Mouse (Mus musculus) adrenal gland, postnatal 4 days (tissue): Measurements from ENCODE around the gene Ruvbl2. TPM values are rescaled to one million over a fixed set of nuclear protein-coding genes. Genes with fewer than 3 reads are reported as not detected.
A peak's percentile ranks its signal among the peaks of the same experiment; 100 is the strongest.

ENCODE experiments used
- DNase-seq, 2 experiments: peaks; one replicate each; pipeline ENCODE4 v3.0.0; 2021 to 2022; ENCODE audit warnings: low spot score in 2 of 2, mixed read lengths in 2 of 2
- total RNA-seq, 2 experiments: library from RNA; stranded (reverse); gene quantifications; 2 replicates each; pipeline ENCODE4 v1.2.3; 2021

Ruvbl2 gene
- total RNA-seq, 2 experiments from 2014 or later = 56.5 to 65.0 TPM

DNA sequence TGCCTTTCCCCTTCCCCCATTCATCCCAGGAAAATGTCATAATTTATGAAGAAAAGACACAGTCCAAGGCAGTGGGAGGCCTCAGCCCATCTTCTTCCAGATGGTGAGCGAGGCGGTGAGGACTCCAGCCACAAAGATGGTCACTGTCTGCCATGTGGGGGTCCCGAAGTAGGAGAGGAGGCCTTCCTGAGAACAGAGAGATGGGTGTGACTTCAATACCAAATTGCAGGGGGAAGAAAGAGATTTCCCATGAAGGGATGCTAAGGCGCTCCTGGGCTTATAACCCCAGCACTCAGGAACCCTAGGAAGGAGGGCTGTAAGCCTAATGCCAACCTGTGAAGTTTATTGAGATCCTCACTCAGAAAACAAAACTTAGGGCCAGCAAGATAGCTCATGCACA, 23.9 kb upstream of the Ruvbl2 start:
- DNase-seq = no peak

DNA sequence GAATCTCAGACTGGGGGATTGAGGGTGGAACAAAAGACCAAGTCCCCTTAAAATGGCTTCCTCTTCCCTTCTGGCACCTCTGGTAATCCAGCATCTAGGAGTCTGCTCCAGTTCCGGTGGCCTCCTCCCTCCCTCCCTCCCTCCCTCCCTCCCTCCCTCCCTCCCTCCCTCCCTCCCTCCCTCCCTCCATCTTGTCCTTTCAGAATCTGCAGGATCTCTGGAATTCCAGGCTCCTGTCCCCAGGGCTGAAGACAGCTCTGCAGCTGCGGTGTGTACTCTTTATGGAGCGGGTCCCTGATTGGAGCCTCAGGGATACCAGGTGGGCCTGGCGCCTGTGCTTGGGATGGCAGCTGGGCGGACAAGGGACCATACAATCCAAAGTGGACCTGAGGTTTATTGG, 23.4 kb upstream of the Ruvbl2 start:
- no peak for DNase-seq

DNA sequence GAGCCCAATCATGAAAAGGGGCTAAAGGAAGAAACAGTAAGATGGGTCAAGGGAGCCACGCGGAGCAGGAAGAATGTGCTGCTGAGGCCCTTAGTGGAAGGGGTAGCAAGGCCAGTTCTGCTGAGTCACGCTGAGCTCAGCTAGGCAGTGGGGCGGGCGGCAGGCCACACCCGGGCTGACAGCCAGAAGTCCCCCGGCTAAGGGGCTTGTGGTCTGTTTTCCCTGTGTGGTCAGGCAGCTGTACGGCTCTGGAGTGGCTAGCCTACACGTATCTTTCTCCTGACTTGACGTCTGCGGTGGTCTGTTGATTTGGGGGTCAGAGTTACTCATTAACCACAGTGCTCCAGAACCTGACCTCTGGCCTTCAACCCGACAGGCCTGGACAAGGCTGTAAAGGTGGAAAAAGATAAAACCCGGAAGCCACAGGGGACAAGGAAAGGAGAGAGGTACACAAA, 23.0 kb upstream of the Ruvbl2 start:
- DNase-seq = no peak

DNA sequence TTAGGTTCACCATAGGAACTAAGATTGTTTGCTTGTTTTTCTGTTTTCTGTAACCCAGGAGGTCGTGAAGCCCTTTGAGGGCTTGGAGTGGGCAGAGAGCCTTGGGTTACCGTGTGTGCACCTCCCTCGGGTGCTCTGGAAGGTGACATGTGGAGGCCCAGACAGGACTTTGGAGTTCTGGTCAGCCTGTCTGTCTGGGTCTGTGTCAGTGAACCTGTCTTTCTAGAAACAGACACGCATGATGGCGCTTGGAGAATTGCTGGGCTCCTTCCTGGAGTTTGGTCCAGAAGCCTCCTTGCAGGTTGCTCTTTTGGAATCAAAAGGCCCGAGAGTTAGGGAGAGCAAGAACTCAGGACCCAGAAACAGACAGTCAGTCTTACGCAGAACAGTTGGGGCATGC, 22.5 kb upstream of the Ruvbl2 start:
- DNase-seq = no peak

DNA sequence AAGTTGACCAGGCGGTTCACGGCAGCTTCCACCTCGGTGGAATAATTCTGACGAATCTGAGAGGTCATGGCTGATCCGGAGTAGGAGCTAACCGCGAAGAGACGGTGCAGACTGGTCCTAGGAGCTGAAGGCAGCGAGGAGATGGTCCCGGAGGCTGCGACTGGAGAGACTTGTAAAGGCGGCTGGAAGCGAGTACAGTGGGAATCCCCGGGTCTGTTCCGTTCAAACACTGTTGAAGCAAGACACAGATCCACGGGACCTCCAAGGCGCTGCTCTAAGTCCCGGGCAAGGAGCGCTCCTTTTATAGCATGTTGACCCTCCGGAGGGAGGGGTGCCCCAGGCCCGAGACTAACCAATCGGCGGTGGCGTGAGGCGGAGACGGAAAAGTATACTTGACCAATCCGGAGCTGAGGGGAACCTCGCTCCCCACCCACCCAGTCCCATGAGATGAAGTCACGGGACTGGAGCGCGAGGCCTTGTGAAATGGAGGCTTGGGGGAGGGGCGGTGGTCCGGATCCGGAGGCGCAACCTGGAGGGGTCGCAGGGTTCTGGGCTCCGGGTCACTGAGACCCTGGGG, 21.8 kb upstream of the Ruvbl2 start, which contains the start of gene Ftl1:
Gene Ftl1, minus strand, starts transcription at position 321 of the 577 bp plus-strand sequence.
- peak; percentile 81 to 96 for DNase-seq

DNA sequence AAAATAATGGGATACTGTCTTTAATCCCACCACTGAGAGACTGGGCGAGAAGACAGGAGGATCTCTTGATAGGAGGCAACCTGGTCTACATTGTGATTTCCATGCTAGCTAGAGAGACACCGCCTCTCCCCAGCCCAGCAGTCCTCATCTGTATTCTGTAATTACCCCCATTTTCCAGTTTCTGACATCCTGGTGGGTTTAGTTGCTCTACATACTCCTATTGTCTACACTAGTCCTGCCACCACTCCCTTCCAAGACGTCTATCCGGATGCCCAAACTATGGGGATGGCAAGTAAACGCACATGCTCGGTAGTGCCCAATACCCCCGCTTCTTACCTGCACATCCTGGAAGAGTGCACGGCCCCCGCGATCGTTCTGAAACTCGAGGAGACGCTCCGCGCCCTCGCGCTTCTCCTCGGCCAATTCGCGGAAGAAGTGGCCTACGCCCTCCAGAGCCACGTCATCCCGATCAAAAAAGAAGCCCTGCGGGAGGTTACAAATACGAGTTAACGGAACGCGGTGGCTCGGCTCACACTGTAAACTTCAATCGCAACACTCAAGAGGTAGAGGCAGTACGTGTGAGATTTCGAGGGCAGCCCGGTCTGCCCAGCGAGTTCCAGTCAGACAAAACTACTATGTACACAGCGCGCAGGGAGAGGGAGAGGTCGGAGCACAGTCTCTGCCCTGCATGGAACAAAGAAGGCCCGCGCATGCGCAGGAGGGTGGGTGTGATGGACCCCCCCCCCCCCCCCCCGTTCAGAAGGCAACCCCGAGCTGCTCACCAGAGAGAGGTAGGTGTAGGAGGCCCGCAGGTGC, 21.1 kb upstream of the Ruvbl2 start:
- peak; percentile 56 to 72 for DNase-seq

DNA sequence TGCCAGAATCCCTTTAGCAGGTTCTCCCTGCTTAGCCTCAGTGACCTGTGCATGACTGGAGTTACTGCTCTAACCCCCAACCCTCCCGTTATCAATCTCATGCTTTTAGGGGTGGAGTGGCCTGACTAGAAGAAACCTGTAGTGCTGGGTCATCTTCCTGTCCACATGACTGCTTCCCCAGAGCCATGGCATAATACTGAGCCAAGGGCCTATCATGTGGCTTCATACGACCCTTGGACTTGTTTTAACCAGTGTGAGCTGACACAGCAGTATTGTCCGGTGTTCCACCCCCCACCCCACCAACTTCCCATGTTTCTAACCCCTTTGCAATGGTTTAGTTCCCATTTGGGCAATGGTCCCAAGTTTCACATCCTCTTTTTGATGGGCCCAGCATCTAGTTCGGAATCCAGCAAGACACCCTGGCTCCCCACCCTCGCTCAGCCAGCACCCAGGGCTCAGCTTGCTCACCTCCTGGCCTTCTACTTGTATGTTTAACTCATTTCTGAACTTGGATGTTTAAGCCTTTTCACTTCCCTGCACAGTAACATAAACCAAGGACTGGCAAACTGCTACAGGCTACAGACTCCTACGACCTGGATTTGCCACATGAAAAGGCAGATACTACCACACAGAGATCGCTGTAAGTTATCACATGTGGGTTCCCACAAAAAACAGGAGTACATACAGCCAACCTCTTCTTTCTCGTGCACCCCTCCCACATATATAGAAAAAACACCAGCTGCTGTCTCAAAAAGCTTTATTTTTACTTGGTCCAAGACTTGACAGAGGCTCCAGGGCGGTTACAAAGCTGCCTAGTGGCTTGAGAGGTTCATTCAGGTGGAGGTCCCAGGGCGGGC, 19.5 kb upstream of the Ruvbl2 start:
- no peak for DNase-seq

DNA sequence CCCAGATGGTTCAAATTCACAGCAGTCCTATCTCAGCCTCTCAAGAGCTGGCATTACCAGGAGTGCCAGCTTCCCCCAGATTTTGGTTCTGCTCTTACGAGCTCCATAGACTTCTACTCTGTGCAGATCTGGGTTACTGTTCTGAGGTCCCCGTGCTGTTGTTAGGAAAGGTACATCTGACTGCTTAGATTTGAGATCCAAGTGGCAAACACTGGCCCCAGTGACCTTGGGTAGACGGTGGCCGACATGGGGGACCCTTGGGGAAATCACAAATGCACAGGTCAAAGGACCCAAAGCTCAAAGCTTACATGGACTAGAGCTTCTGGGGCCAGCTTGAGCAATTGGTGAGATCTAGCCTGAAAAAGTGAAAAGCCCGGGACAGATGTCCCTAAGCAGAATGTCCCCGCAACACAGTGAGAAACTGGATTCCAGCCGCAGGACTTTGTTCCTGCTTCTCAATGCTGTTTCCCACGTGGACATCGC, 18.9 kb upstream of the Ruvbl2 start:
- DNase-seq = no peak

DNA sequence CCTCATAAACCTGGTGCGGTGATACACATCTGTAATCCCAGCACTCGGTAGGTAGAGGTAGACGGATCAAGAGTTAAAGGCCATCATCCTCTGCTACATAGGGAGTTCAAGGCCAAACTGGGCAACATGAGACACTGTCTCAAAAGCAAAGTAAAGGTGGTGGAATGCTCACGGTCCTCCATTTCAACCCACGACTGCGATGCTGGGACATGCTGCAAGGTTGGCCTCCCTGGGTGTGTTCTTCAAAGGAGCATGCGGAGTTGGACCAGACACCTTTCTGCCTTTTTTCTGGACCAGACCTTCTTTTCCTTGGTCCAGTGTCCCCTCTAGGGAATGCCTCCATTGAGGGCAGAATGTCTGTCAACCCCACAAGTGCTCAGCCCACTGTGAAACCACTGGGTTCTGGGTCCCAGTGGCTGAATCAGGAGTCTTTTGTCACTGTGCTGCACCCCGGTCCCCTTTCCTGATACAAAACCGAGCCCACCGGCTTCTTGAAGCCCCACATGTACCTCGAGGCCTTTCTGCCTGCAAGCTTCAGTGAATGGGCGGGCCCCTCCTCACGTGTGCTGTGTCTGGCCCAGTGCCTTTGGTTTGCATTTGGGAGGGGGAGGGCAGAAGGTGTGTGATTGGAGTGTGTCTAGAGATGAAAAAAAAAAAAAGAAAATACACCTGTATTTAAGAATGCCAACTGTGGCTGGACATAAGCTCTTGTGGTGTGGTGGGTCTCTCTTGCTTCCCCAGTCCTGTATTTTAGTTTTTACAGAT, 18.2 kb upstream of the Ruvbl2 start:
- no peak for DNase-seq

DNA sequence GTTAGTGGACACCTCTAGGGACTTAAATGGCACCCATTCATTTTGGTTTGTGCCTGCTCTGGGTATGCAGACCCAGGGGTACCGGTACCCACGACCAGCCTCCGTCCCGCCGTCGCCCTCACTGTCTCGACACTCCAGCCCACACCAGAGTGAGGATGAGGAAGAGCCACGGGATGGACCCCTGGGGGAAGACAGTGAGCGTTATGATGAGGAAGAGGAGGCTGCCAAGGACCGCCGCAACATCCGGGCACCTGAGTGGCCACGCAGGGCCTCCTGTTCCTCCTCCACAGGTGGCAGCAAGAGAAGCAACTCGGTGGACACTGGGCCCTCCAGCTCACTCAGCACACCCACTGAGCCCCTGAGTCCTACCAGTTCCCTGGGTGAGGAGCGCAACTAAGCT, 17.1 kb upstream of the Ruvbl2 start:
- no peak for DNase-seq

DNA sequence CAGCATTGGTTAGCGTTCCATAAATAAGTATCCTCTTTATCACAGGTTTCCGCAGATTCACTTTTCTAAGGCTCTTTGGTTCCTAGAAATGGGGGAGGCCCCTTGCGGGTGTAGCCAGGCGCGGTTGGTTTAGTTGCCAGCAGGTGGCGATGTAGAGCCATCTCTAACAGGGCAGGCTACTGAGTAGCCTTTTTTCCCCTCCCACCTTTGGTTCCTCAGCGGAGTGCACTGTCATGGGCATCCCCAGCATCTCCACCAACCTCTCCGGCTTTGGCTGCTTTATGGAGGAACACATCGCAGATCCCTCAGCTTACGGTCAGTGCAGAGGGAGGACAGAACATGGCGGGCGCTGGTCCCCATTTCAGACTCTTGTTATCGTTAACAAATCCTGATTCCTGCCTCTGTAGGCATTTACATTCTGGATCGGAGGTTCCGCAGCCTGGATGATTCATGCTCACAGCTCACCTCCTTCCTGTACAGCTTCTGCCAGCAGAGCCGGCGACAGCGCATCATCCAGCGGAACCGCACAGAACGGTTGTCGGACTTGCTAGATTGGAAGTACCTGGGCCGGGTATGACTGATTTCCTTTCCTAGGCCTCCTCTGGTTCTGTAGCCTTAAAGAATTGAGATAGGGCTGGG, 13.6 kb upstream of the Ruvbl2 start:
- DNase-seq = peak in 1 of 2 experiments; percentile 65

DNA sequence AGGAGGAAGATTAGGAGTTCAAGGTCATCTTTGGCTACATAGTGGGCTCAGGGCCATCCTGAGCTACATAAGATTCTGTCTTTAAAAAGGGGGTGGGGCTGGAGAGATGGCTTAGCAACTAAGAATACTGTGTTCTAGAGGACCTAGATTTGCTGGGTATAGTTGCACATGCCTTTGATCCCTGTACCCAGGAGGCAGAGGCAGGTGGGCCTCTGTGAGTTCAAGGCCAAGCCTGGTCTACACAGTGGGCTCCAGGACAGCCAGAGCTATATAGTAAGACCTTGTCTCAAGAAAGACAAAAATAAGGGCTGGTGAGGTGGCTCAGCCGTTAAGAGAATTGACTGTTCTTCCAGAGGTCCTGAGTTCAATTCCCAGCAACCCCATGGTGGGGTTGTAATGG, 12.1 kb upstream of the Ruvbl2 start:
- no peak for DNase-seq

DNA sequence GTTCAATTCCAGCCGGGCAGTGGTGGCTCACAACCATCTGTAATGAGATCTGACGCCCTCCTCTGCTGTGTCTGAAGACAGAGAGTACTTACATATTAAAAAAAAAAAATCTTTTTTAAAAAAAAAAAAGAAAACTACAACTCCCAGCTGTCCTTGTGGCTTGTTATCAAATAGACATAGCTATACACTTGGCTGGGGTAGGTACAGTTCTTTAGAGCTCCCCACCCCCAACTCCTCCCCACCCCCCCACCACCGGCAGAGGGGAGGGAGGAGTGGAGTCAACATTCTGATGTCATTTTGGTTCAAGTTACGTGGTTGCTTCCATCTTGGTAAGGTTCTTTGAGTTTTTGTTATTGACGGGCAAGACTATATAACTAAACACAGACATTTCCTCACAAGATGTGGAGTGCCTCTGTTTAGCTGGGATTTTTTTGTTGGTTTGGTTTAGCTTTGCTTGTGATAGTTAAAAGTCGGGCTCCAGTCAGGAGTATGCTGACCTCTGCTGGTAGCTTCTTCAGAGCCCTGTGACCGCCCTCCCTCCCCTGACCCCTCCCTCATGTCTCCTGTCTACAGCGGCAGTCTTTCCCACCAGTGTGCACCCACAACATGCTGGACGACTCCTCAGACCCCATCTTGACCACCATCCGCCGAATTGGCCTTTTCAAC, 9.6 kb upstream of the Ruvbl2 start:
- DNase-seq = no peak

DNA sequence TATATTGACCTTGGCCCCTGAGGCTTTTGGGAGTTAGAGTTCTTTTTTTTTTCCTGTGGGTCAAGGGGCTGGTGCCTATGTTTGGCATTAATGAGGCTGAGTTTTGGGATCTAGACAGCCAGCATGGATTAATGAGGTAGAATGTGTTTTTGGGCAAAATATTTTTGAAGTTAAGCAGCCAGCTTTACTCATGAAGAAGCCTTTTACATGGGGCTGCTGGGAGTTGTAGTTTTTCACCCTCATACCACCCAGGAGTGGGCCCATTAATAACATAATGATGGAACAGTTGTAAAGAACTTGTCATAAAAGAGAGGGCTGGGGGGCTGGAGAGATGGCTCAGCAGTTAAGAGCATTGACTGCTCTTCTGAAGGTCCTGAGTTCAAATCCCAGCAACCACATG, 8.7 kb upstream of the Ruvbl2 start:
- DNase-seq = no peak

DNA sequence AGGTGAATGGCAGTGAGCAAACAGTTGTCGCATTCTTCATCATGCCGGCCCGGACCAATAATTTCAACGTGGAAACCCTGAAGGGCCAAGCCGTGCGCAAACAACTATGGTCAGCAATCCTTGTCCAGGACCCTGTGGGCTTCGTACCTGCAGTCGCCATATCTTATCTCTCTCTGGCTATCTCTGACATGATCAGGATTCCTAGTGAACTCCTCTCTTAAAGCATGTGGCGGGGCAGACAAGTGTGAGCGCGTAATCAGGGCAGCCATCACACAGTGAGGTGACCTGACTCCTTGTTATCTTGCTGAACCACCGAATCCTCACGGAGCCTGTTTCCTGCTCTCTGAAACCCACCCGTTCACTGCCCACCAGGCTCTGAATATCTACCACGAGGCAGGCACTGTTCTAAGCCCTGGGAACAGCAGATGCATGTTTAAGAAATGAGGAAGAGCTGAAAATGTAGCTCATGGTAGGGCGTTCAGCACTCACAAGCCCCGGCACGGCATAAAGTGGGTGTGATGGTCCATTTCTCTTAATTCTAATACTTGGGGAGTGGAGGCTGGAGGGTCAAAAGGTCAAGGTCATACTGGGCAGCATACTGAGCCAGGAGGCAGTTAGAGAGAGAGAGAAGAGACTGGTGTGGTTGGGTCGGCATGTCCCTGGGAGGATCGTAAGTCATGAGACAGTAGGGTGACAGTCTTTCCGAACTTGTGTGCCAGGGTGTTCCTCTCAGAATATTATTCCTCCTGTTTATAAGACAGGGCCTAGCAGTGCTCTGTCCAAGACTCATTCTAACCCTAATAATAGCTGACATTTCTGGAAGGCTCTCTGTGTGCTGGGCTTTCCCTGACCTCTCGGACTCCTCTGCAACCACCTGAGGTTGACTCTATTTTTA, 5.9 kb upstream of the Ruvbl2 start:
- DNase-seq = no peak

DNA sequence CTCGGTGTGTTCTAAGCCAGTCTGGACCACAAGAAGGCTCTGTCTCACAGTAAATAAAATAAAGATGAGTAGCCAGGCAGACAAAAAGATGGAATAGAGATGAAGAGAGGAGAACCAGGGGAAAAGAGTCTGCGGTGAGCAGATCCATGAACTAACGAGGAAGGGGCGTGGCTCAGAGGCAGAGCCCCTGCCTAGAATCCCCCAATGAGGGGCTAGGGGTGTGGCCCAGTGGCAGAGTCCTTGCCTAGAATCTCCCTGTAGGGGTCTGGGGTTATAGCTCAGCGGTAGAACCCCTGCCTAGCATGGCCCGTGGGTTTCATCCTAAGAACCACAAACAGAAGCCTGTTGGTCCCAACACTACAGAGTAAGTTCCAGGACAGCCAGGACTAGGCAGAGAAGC, 850 bp downstream of the Ruvbl2 start:
- no peak for DNase-seq

DNA sequence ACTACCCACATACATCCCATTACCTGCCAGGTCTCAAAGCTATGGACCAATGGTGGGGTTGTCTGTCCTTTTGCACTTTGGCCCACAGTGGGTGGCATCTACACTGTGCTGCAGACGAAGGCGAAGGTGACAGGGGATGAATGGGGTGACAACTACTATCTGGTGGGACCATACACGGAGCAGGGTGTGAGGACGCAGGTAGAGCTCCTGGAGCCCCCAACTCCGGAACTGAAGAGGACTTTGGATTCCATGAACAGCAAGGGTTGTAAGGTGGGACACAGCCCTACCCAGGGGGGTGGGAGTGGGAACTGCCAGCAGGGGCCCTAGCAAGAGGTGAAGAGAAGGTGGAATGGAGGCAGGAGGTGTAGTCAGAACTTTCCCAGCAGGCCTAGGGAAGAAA, 1.5 kb downstream of the Ruvbl2 start:
- DNase-seq = no peak

DNA sequence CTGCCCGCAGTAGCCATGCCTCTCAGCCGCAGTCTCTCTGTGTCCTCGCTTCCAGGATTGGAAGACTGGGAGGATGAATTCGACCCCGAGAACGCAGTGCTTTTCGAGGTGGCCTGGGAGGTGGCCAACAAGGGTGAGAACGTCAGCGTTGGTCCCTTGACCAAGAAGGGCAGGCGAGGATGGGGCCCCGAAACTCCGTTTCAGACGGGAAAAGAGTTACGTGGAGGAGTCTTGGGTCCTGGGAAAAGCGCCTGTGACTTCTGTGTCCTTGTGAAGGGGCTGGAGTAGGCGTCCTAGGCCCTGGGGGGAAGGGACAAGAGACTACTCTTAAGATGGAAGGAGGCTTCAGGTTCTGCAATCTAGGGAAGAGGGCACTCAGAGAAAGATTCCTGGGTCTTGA, 2.9 kb downstream of the Ruvbl2 start:
- DNase-seq = no peak
